Mouse (Mus musculus): ENCODE measurements around the gene Acacb. TPM values are rescaled to one million over a fixed set of nuclear protein-coding genes. Genes with fewer than 3 reads are reported as not detected.

Acacb gene
- total RNA-seq (2021), result 1 to 10 TPM; 3.8 to 4.7 TPM
- long read RNA-seq, experiment 1, partial matches to known transcripts, result 3 of 3 reads
- long read RNA-seq, experiment 1, other reads (novel, unspliced or antisense), result 0 of 3 reads
- long read RNA-seq, experiment 2, partial matches to known transcripts, result 2 of 2 reads
- long read RNA-seq, experiment 2, other reads (novel, unspliced or antisense), result 0 of 2 reads

GRCm38 (mm10) chr5:114146028-114146888 is at the start of gene Acacb:
Acacb (plus strand) TSS chr5:114146535.
- intact Hi-C loops (cut with DNase I), result no loop called here
- DNase-seq (ENCODE audit: low spot score in 2 of 2), result no peak

GRCm38 (mm10) chr5:114099709-114100389 is 46.5 kb upstream of the Acacb start:
- peak; percentile 94 to 95 for DNase-seq (ENCODE audit: low spot score in 2 of 2)
- intact Hi-C loops (cut with DNase I), result no loop called here

GRCm38 (mm10) chr5:114100390-114101099 is 45.8 kb upstream of the Acacb start:
- no peak for DNase-seq (ENCODE audit: low spot score in 2 of 2)
- intact Hi-C loops (cut with DNase I), result no loop called here

- intact Hi-C loops (cut with DNase I), result no loop called here
- no peak for DNase-seq (ENCODE audit: low spot score in 2 of 2)
Measured at GRCm38 (mm10) chr5:114101873-114102272, 44.5 kb upstream of the Acacb start.

DNA sequence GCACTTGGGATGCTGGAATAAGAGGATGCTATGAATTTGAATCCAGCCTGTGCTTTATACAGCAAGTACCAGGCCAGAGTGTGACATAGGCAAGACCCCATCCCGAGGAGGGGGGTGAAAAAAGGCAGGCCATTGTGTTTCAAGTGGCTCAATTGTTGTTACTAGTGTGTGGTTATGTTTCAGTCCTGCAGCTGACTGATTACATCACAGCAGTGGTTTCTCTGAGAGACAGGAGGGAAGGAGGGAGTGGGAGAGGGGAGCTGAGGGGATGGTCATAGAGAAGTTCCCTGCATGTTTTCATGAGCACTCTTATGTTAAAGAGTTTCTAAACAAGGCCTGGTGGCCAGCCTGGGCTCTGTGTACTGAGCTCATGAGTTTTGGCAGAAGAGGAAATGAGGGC is 43.5 kb upstream of the Acacb start:
- no peak for DNase-seq (ENCODE audit: low spot score in 2 of 2)
- intact Hi-C loops (cut with DNase I), result no loop called here

- intact Hi-C loops (cut with DNase I), result no loop called here
- no peak for DNase-seq (ENCODE audit: low spot score in 2 of 2)
Measured at GRCm38 (mm10) chr5:114106391-114106935, 39.9 kb upstream of the Acacb start.

- intact Hi-C loops (cut with DNase I), result no loop called here
- DNase-seq (ENCODE audit: low spot score in 2 of 2), result no peak
Measured at GRCm38 (mm10) chr5:114113334-114113733, 33.0 kb upstream of the Acacb start.

DNA sequence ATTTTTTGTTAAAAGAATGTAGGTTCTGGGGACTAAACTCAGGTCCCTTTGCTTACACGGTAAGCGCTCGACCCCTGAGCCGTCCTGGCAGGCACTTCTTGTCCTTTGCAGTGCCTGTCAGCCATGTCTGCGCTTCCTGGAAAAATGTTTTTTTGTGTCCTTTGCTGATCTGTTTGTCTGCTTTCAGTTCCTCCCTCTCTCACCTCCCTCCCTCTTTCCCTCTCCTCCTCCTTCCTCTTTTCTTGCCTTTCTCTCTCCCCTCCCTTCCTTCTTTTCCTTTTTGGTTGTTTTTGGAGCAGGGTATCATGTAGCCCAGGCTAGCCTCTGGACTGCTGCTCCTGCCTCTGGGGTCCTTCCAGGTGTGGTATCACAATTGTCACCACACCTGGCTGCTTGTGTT is 31.3 kb upstream of the Acacb start:
- intact Hi-C loops (cut with DNase I), result no loop called here
- no peak for DNase-seq (ENCODE audit: low spot score in 2 of 2)

- DNase-seq (ENCODE audit: low spot score in 2 of 2), result no peak
- intact Hi-C loops (cut with DNase I), result no loop called here
Measured at GRCm38 (mm10) chr5:114116586-114116985, 29.7 kb upstream of the Acacb start.

GRCm38 (mm10) chr5:114119806-114120205 is 26.5 kb upstream of the Acacb start:
- intact Hi-C loops (cut with DNase I), result no loop called here
- no peak for DNase-seq (ENCODE audit: low spot score in 2 of 2)

DNA sequence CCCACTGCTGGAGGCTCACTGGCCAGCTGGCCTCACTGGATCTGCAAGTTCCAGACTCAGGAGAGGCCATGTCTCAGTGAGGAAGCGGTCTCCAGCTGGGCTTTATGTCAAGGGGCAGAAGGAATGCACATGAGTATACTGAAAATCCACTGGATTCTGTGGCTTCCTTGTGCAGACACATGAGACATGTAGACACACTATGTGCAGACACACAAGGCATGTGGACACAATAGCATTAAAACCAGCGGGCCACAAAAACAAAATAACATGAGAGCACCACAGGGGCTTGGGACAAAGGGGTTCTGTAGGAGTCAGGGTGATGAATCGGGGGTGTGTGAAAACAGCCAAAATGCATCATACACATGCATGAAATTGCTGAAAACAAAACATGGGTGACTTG is 20.3 kb upstream of the Acacb start:
- intact Hi-C loops (cut with DNase I), result no loop called here
- no peak for DNase-seq (ENCODE audit: low spot score in 2 of 2)

GRCm38 (mm10) chr5:114126499-114127244 is 19.7 kb upstream of the Acacb start:
- no peak for DNase-seq (ENCODE audit: low spot score in 2 of 2)
- intact Hi-C loops (cut with DNase I), result no loop called here

GRCm38 (mm10) chr5:114127374-114128349 is 18.7 kb upstream of the Acacb start, which contains the start of gene Alkbh2:
Alkbh2 (minus strand) TSS chr5:114128218.
- peak; percentile 57 to 73 for DNase-seq (ENCODE audit: low spot score in 2 of 2)
- intact Hi-C loops (cut with DNase I), result no loop called here

GRCm38 (mm10) chr5:114129550-114130210 is 16.7 kb upstream of the Acacb start:
- DNase-seq (ENCODE audit: low spot score in 2 of 2), result no peak
- intact Hi-C loops (cut with DNase I), result no loop called here

DNA sequence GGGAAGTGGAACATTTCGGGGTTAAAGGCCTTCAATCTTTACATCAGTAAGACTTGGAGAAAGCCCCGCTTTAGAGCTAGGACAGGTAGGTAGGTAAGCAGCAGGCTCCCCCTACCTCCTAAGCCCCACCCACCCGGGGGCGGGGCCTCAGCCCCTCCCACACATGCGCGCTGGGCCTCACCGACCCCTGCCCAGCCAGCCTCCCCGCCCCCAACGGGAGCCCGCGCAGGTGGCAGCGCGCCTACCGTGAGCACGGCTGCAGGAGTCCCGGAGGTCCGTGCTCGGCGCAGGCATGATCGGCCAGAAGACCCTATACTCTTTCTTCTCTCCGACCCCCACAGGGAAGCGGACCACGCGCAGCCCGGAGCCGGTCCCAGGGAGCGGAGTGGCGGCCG is 16.1 kb upstream of the Acacb start, which contains the start of gene Ung:
Gene Ung, plus strand, starts transcription at position 176 of the 395 bp plus-strand sequence.
- intact Hi-C loops (cut with DNase I), result no loop called here
- no peak for DNase-seq (ENCODE audit: low spot score in 2 of 2)

- intact Hi-C loops (cut with DNase I), result no loop called here
- peak; percentile 93 to 95 for DNase-seq (ENCODE audit: low spot score in 2 of 2)
Measured at GRCm38 (mm10) chr5:114130698-114131520, 15.4 kb upstream of the Acacb start.

Measured in left cerebral cortex, postnatal 14 days (tissue).